In the genomic region with DNA sequence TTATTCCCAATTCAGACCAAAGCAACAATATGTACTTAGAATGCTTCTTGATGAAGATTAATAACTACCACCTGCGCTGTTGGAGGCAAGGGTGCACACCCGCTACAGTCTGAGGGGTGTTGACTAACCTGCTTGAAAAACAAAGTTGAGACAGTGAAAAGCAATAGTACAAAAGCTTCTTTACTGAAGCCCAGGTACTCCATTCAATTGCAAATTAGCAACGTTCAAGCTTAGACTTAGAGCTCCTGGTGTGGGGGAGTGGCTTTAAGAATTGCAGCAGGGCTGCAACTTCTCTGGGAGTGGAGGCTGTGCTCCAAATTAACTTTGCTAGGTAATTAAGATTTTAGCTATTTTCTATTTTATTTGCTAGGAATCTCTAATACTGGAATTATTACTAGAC, we compare ENCODE assay signal across 21 mouse cellular contexts.
DNase-seq lines count a peak whose midpoint lies in the region; ATAC-seq and TF ChIP-seq lines count a peak whose summit lies in the region.
"Had no signal": no experiment of that assay in that cellular context is flagged by ENCODE, and none has a peak within 500 bp of the region (broad histone marks: within the 10 kb centered on the region; RNA-seq: fewer than 3 reads in every experiment).

No protein-coding gene starts in this region.

- DNase-seq in ES-CJ7 (ENCODE audit: low read depth, low spot score) (peak; percentile 84), R1 (ENCODE audit: low read depth, low spot score) (peak; percentile 88), ZHBTc4 (ENCODE audit: low read depth, low spot score) (peak; percentile 81), adipocyte (ENCODE audit: low spot score) (no peak)
- DNase-seq in midbrain, embryonic 14.5 days = no peak
- DNase-seq: adrenal gland, adult 8-10 months; adrenal gland, postnatal 14 days; adrenal gland, postnatal 36 days; cerebellum, adult 11-12 months; cerebellum, adult 2 months; cerebellum, adult 9-10 months; cerebellum, postnatal 10 days; cerebellum, postnatal 25 days; forebrain, postnatal 0 days had no signal

- H3K36me3 ChIP-seq in intestine, postnatal 0 days (ENCODE audit: control insufficient read depth, insufficient read depth) = no peaks in the 10 kb centered on the region
- H3K36me3 ChIP-seq in midbrain, embryonic 14.5 days (ENCODE audit: control insufficient read depth, insufficient read depth, low read length) = no peaks in the 10 kb centered on the region
- H3K36me3 ChIP-seq: embryonic facial prominence, embryonic 10.5 days; embryonic facial prominence, embryonic 12.5 days; forebrain, embryonic 15.5 days; G1E had no signal

- H3K9ac ChIP-seq in intestine, postnatal 0 days (ENCODE audit: low read depth, low read length) = no peak overlapping the region
- H3K9ac ChIP-seq in midbrain, embryonic 14.5 days (replicated peaks; ENCODE audit: low read length) = no peak overlapping the region
- H3K9ac ChIP-seq: embryonic facial prominence, embryonic 12.5 days; forebrain, embryonic 13.5 days; forebrain, embryonic 15.5 days; forebrain, postnatal 0 days had no signal

- H3K4me2 ChIP-seq in intestine, postnatal 0 days (replicated peaks; ENCODE audit: low read depth) = no peak overlapping the region
- H3K4me2 ChIP-seq in midbrain, embryonic 14.5 days (ENCODE audit: low read length) = no peak overlapping the region
- H3K4me2 ChIP-seq: embryonic facial prominence, embryonic 12.5 days; forebrain, embryonic 13.5 days; forebrain, embryonic 15.5 days had no signal

- H3K9me3 ChIP-seq in intestine, postnatal 0 days (ENCODE audit: control insufficient read depth) = no peaks in the 10 kb centered on the region
- no peaks in the 10 kb centered on the region for H3K9me3 ChIP-seq in midbrain, embryonic 14.5 days (ENCODE audit: control insufficient read depth, low read length)
- H3K9me3 ChIP-seq: embryonic facial prominence, embryonic 10.5 days; embryonic facial prominence, embryonic 12.5 days; forebrain, embryonic 13.5 days; forebrain, embryonic 15.5 days; G1E had no signal

- H3K4me1 ChIP-seq in intestine, postnatal 0 days (replicated peaks; ENCODE audit: control insufficient read depth, insufficient read depth, low read length) = no peaks in the 10 kb centered on the region
- no peaks in the 10 kb centered on the region for H3K4me1 ChIP-seq in midbrain, embryonic 14.5 days (ENCODE audit: control insufficient read depth, insufficient read depth, low read length)
- H3K4me1 ChIP-seq: embryonic facial prominence, embryonic 10.5 days; embryonic facial prominence, embryonic 12.5 days; forebrain, embryonic 13.5 days; forebrain, embryonic 15.5 days had no signal

- H3K4me3 ChIP-seq in intestine, postnatal 0 days (ENCODE audit: low read depth, low read length) = no peak overlapping the region
- H3K4me3 ChIP-seq in midbrain, embryonic 14.5 days (replicated peaks; ENCODE audit: low read depth, low read length) = no peak overlapping the region
- H3K4me3 ChIP-seq: embryonic facial prominence, embryonic 10.5 days; embryonic facial prominence, embryonic 12.5 days; forebrain, embryonic 13.5 days; forebrain, embryonic 15.5 days had no signal

- H3K27me3 ChIP-seq in intestine, postnatal 0 days (replicated peaks; ENCODE audit: control insufficient read depth, insufficient read depth, low read length) = no peaks in the 10 kb centered on the region
- H3K27me3 ChIP-seq in midbrain, embryonic 14.5 days (ENCODE audit: control insufficient read depth, insufficient read depth, low read length) = no peaks in the 10 kb centered on the region
- H3K27me3 ChIP-seq: embryonic facial prominence, embryonic 12.5 days; forebrain, embryonic 13.5 days; forebrain, embryonic 15.5 days had no signal

- TF ChIP-seq CTCF in intestine, postnatal 0 days (IDR thresholded peaks at IDR 0.05; ENCODE audit: low read depth) = no peak

- 58% methylated on average over 3 of the region's 3 CpGs for WGBS in intestine, postnatal 0 days
- 37% methylated on average over 3 of the region's 3 CpGs for WGBS in midbrain, embryonic 14.5 days

- no peak for ATAC-seq in intestine, postnatal 0 days
- no peak for ATAC-seq in midbrain, embryonic 14.5 days (ENCODE audit: low FRiP score, low TSS enrichment)
- ATAC-seq: forebrain, embryonic 13.5 days; forebrain, embryonic 15.5 days; forebrain, postnatal 0 days; Patski had no signal

- H3K27ac ChIP-seq in intestine, postnatal 0 days (ENCODE audit: low read depth, low read length) = no peak overlapping the region
- H3K27ac ChIP-seq in midbrain, embryonic 14.5 days (replicated peaks; ENCODE audit: low read depth, low read length) = no peak overlapping the region
- H3K27ac ChIP-seq: embryonic facial prominence, embryonic 10.5 days; embryonic facial prominence, embryonic 12.5 days; forebrain, embryonic 13.5 days; forebrain, embryonic 15.5 days had no signal

Comparison
In these comparisons a context has a peak if more than half of its experiments do, and no peak if none do; other contexts are left out.
1. DNase-seq: peak in ES-CJ7 (single experiment), R1 (single experiment) and ZHBTc4 (single experiment); none in adipocyte (single experiment) and midbrain, embryonic 14.5 days (single experiment).